Mouse (Mus musculus) G1E-ER4 (cell line): ENCODE results near the gene Polr2e. TPM values are rescaled to one million over a fixed set of nuclear protein-coding genes. Genes with fewer than 3 reads are reported as not detected.

ENCODE experiments used
- GATA1 ChIP-seq: IDR thresholded peaks from one replicate; pipeline ENCODE4 v1.8.0; 2012; ENCODE audit warnings: low read length, inconsistent platforms
- polyA plus RNA-seq: library from polyadenylated mRNA; stranded (reverse); fragments of >175 nt; gene quantifications from 2 replicates; pipeline ENCODE4 v1.2.3, GENCODE M21; 2012

Polr2e gene
- polyA plus RNA-seq, 1 experiment: 180 TPM

DNA sequence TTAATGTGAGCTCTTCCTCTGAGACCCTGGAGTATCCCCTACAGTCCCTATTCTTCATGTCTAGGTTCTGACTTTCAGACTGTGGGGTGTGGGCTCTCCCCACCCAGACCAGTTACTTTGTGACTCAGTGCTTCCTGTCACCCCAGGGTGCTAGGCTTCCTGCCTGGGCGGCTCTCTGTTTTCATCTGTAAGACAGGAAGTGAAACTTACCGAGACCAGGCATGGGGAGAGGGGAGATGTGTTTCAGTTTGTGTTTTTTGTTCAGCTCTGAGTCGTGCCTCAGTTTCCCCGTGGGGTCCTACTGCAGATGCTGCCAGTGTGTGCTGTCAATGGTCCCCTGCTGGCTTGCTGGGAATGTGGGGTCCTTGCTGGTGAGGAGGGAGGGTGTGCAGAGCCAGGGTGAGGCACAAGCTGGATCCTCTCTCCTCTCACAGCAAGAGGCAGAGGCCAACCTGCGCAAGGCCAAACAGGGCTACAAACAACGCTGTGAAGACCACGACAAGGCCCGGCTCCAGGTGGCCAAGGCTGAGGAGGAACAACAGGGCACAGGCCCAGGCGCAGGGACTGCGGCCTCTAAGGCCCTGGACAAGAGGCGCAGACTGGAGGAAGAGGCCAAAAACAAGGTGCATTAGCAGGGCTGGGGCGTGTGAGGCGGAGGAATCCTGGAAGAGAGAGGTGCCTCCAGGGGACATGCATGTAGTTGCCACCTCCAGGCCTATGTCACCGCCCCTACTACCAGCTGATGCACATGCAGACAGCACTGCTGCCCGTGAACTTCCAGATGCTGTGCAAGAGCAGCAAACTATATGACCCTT lies 15.2 kb downstream of the Polr2e start:
- TF ChIP-seq GATA1: no peak

DNA sequence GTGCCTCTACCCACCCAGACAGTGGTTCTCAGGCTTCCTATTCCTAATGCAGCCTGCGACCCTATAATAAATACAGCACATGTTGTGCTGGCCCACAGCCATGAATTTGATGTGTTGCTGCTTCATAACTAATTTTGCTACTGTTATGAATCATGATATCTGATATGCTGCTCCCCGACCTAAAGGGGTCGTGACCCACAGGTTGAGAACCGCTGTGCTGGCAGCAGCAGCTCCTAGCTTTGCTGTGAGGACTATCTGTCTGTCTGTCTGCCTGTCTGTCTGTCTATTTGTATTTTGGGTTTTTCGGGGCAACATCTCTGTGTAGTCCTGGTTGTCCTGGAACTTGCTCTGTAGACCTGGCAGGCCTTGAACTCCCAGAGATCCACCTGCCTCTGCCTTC lies 15.8 kb downstream of the Polr2e start:
- no peak for TF ChIP-seq GATA1

DNA sequence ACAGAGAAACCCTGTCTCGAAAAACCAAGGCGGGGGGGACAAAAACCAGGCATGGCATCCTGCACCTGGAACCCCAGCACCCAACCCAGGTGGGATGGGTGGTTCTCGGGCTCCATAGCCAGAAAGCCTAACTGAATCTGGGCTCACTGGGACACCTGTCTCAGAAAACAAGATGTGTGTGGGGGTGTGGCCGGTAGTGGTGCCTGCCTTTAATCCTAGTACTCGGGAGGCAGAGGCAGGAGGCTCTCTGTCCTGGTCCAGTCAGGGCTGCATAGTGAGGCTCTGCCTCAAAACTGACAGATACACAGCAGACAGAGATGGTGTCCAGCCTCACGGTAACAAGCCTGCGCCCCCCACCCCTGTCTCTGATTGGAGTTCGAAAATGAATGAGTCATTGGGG lies 16.8 kb downstream of the Polr2e start:
- no peak for TF ChIP-seq GATA1

DNA sequence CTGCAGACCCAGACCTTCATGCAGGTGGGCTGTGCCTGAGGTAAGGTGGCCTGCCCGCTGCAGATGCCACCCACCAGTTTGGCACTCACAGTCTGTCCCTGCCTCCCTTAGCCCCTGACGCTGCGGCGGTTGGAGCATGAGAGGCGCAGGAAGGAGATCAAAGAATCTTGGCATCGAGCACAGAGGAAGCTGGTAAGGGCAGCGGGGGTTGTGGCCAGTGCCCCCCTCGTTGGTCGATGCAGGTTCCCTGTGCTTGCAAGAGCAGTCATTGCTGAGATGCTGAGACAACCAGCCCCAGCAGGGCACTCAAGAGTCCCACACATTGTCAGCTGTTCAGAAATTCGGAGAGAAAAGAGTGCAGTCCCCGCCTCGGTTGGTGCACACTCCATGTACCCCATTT lies 17.4 kb downstream of the Polr2e start:
- no peak for TF ChIP-seq GATA1

DNA sequence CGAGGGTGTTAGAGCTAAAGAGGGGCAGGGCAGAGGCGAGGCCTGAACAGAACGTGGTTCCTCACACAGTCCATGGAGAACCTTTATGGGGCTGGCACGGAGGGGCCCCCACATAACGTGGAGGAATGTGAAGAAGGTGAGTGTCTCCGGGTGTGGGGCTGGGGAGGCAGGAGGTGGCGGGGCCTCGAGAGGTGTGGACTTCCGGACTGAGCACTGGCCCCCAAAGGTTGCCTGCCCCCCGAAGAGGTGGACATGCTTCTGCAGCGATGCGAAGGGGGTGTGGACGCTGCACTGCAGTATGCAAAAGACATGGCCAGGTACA lies 18.3 kb downstream of the Polr2e start:
- TF ChIP-seq GATA1: no peak

DNA sequence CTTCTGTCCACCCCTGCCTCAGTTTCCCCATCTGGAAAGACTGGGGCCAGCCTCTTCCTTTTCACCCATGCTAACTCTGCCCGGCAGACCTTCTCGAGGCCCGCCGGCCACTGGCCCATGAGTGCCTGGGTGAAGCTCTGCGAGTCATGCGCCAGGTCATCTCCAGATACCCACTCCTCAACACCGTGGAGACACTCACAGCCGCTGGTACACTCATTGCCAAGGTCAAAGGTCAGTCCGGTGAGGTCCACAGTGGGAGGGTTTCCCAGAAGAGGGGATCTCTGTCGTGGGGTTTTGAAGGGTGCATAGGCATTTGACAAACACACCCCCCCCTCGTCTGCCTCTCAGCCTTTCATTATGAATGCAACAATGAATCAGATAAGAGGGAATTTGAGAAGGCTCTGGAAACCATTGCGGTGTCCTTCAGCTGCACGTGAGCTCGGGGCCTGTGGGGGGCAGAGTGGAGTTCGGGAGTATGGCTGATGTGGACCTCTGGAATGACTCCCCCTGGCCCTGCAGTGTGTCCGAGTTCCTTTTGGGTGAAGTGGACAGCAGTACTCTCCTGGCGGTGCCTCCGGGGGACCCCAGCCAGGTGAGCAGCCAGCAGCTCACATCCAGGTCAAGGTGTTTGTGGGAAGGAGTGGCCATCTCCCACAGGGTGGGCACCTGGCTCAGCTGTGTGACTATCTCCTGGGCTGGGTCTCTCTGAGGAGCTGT lies 18.8 kb downstream of the Polr2e start:
- TF ChIP-seq GATA1: no peak

DNA sequence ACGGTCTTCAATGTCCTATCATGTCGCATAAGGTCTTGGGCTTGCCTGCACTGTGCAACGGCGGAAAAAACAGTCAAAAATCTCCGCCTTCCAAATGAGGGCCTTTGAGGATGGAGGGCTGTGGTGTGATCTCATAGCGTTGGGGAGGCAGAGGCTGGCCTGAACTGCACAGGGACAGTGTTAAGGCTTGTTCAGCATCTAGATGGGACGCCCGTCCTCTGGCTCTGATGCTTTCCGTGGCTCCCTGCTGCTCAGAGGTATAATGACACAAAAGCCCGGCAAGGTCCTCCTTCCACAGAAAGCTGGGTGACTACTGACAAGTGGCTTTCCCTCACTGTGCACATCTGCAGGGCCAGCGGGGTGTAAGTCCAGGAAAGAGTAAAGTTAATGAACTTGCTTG lies 19.4 kb downstream of the Polr2e start:
- no peak for TF ChIP-seq GATA1

DNA sequence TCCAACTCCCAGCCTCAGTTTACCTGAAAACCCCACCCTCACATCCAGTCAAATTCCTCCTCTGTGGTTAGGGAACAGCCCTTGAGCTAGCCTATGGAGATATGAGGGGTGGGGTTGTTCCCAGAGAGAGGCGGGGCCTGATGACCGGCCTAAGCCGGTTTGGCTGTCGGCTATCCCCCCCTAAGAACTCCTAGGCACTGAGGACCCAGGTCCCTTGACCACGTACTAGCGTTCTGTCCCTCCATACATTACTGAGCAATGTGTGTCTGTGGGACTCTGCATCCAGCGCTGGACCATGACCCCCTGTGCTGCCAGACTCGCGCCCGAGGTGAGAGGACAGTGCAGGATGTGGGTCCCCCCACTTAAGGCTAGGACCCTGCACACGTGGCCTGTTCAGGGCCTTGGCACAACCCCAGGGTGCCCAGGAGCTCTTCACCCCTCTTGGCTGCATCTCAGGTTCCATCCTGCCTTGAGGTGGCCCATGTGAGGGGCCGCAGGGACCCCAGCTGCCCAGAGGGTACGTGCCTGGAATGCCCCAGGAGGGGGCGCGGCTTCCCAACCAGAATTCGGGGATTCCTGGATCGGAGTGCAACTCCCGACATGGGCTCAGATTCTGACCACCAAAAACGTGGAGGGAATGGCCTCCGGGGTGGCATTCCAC lies 20.0 kb downstream of the Polr2e start:
- no peak for TF ChIP-seq GATA1

DNA sequence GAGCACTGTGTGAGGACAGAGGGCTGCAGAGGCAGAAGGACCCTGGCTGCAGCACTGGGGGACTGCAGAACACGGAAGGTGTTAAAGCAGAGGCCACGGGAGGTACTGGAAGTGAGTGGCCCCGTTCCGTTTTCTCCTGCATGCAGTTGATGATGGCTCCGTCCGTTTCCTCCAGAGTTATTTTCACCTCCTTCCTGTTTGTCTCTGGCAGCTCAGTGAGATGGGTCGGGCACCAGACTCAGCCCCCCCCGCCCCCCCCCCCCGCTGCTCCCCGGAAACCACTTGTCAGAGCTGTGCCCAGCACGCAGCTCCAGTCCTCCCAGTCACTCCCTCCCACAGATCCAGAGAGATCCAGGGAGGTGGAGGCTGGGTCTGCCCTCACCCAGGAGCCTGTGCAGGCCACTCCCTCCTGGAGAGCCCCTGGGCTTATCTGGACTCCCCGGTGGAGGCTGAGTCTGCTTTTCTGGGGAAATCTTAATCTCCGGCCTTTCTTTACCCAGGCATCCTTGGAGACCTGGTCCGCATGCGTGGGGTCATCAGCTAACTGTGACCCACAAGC lies 20.8 kb downstream of the Polr2e start:
- no peak for TF ChIP-seq GATA1

DNA sequence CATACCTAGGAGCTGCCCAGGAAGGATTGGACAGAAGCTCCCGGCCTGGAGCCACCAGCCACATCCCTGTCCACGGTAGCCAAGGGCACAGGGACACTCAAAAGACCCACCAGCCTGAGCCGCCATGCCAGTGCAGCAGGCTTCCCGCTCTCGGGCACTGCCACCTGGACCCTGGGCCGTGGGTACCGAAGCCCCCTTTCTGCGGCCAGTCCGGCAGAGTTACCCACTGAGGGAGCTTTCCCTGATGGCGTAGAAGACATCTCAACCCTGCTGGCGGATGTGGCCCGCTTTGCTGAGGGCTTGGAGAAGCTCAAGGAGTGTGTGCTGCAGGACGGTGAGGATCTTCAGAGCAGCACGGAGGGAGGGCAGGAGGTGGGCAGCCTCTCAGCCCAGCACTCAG lies 21.8 kb downstream of the Polr2e start:
- no peak for TF ChIP-seq GATA1

DNA sequence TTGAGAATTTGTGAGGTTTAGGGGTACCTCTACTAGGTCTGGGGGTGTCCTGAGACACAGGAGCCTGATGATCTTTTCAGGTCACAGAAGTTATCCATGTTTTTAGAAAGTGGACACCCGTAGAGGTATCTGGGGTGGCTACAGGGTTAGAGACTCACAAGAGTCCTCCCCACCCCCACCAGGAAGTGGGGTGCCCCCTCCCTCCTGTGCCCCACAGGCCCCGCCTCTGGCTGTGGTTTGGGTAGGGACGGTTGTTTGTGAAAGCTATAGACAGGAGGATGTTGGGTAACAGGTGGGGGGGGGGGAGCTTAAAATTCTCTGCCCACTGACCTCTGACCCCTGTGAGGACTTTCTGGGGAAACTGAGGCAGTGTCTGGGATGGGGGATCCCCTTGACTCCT lies 22.2 kb downstream of the Polr2e start:
- no peak for TF ChIP-seq GATA1

DNA sequence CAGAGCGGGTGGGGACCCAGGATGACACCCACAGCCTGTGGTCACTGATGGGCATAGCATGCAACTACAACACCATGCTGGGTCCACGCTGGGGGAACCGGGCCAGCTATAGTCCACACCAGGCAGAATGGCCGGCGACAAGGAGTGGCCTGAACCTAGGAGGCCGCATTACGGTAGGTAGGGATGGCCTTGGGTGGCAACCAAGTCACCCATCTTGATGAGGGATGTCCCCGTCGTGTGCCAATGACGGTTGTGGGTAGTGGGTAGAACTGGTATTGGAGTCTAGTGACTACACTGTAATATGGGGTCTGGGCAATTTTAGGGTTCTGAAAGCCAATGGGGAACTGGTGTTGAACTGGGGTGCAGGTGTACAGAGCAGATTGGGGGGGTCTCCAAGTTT lies 22.7 kb downstream of the Polr2e start:
- TF ChIP-seq GATA1: no peak

DNA sequence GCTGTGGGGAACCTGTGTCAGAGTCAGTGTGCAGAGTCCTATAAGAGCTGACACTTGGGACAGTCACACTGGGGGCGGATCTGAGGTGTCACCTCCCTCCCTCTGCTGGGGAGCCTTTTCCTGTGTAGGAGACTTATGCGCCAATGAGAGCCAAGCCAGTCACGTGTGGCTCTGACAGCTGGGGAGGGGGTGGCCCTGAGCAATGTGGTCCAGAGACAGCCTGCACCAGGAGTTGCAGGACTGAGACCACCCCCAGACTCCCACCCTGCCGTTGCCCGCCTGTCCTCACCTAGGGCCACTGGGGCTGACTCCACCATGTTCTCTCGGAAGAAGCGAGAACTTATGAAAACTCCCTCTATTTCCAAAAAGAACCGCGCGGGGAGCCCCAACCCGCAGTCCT lies 23.1 kb downstream of the Polr2e start, which contains the start of gene Arhgap45:
Gene Arhgap45 (plus strand): TSS at position 143 of the 400 bp plus-strand sequence.
- no peak for TF ChIP-seq GATA1

DNA sequence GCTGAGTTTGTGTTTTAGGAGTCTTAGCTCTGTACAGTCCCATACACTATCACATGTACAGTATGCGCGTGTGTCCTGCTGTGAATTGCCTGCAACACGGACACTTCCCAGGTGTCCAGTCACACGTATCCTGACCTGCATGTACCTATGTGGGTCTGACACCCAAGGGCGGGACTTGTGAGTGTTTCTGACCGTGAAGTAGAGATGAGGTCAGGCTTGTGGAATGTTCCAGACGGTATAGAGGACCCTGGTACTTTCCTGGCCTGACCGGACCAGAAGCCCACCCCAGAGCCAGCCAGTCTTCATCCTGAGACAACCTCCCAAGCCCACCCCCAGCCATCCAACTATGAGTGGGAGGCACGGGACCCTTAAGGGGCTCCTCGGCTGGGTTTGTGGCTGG lies 24.0 kb downstream of the Polr2e start:
- no peak for TF ChIP-seq GATA1

DNA sequence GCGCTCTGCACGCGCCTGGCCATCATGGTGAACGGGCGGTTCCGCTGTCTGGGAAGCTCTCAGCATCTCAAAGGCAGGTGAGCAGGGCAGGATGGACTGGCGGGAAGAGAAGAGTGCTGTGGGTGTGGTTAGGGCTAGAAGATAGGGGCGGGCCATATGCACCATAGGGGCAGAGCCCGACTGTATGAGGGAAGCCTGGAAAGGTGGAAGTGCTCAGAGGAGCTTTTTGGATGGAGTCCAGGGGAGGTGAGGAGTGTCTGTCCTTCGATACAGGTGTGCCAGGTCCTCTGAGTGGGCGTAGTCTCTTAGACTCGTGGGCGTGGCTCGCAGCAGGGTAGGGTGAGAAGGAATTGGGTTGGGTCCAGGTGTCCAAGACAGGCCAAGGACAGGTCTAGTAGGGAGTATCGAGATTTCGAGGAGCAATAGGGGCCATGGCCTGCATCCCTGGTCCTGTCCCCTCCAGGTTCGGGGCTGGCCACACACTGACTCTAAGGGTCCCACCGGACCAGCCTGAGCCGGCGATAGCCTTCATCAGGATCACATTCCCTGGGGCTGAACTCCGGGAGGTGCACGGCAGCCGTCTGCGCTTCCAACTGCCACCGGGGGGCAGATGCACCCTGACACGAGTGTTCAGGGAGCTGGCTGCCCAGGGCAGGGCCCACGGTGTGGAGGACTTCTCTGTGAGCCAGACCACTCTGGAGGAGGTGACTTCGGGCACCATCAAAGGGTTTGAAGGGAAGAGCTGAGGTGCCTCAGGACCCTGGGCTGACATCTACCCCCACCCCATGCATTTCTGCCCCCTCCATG lies 24.9 kb downstream of the Polr2e start:
- TF ChIP-seq GATA1: no peak
